Mouse (Mus musculus): ENCODE measurements around the gene Naaladl1. TPM values are rescaled to one million over a fixed set of nuclear protein-coding genes. Genes with fewer than 3 reads are reported as not detected.

The Naaladl1 gene
- polyA plus RNA-seq, 1 experiment from 2014 or later, result 0.53 TPM

DNA sequence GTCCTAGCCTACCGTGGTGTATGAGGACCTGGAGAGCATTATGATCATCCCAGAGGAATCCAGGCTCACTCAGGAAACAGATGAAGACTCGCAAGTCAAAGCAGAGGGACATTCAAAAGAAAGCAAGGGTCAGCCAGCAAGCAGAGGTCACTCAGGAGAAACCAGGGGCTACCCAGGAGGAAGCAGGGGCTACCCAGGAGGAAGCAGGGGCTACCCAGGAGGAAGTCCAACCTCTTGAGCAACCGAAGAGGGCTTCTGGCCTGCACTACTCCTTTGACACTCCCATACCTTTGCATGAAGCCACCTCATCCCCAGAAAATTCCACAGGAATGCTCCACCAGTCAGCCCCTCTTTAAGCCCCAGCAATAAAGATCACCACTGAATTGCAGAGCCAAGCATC is 7.7 kb upstream of the Naaladl1 start:
- 90% methylated on average over 3 of the region's 3 CpGs for WGBS
- no peaks in the 10 kb centered on the region for H3K4me1 ChIP-seq (ENCODE audit: control insufficient read depth, insufficient read depth, low read length)
- ATAC-seq (ENCODE audit: insufficient read depth, low FRiP score, low TSS enrichment) (no peak), DNase-seq (ENCODE audit: low spot score) (no peak)
- H3K27ac ChIP-seq (ENCODE audit: low read depth, low read length), result no peak overlapping the region
- no peak overlapping the region for H3K4me3 ChIP-seq (ENCODE audit: low read depth, low read length)
- H3K27me3 ChIP-seq (ENCODE audit: control insufficient read depth, insufficient read depth, low read length), result no peaks in the 10 kb centered on the region
- H3K4me2 ChIP-seq (ENCODE audit: low read depth), result no peak overlapping the region
- H3K9ac ChIP-seq (ENCODE audit: low read length), result no peak overlapping the region
- H3K9me3 ChIP-seq (ENCODE audit: control insufficient read depth, low read length), result no peaks in the 10 kb centered on the region
- peaks cover 4% of the 10 kb centered on the region for H3K36me3 ChIP-seq (ENCODE audit: control insufficient read depth, insufficient read depth, low read length)

DNA sequence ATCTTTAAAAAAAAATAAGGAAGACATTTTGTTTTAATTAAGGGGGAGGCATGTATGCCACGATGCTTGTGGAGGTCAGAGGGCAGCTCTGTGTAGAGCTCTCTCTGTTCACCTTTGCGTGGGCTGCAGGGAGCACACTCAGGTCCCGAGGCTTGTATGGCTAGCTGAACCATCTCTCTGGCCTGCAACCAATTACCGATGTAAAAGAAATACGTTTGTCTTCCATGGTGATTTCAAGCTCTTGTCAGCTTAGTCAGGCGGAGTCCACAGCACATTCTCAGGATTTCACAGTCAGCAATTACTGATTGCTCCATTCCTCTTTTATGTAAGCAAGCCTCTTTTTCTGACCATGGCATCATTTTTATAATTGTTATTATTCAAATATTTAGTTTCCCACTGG is 4.4 kb upstream of the Naaladl1 start:
- H3K27me3 ChIP-seq (ENCODE audit: control insufficient read depth, insufficient read depth, low read length), result no peaks in the 10 kb centered on the region
- DNase-seq (ENCODE audit: low spot score), result no peak
- H3K4me1 ChIP-seq (ENCODE audit: control insufficient read depth, insufficient read depth, low read length), result no peaks in the 10 kb centered on the region
- no peaks in the 10 kb centered on the region for H3K9me3 ChIP-seq (ENCODE audit: control insufficient read depth, low read length)
- H3K9ac ChIP-seq (ENCODE audit: low read length), result no peak overlapping the region
- H3K27ac ChIP-seq (ENCODE audit: low read depth, low read length), result no peak overlapping the region
- no peak overlapping the region for H3K4me3 ChIP-seq (ENCODE audit: low read depth, low read length)
- WGBS, result 62% methylated on average over 6 of the region's 6 CpGs
- no peak overlapping the region for H3K4me2 ChIP-seq (ENCODE audit: low read depth)
- ATAC-seq (ENCODE audit: insufficient read depth, low FRiP score, low TSS enrichment), result no peak
- H3K36me3 ChIP-seq (ENCODE audit: control insufficient read depth, insufficient read depth, low read length), result no peaks in the 10 kb centered on the region

DNA sequence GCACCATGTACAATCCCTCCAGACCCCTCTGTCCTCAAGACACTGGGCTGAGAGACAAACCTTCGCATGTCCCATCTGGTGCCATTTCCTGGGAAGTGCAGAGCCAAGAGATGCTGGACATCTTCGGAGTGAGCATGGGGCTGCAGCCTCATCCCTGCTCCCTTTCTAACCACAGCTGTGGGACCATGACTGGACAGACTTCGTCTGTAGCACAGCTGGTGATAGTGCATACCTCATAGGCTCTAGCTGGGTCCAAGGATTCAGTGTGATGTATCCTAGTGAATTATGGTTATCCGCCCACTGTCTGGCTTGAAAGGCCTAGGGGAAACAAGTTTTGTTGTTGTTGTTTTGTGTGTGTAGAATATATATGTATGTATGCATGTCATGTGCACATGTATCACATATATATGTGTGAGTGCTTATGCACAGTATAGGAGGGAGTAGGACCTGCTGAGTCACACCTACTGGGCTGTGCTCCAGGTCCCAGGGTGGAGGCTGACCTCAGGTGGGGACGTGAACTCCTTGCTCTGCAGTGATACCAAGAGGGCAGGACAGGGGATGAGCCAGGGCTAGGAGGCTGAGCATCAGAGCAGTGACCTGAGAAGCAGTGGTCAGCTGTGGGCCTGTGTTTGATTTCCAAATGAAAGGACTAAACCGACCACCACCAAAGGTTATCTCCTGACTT is 3.3 kb upstream of the Naaladl1 start:
- WGBS, result 76% methylated on average over 6 of the region's 6 CpGs
- Histone ChIP-seq H3K4me2 (ENCODE audit: low read depth) (no peak overlapping the region), H3K9ac (ENCODE audit: low read length) (no peak overlapping the region), H3K4me3 (ENCODE audit: low read depth, low read length) (no peak overlapping the region), H3K36me3 (ENCODE audit: control insufficient read depth, insufficient read depth, low read length) (no peaks in the 10 kb centered on the region), H3K9me3 (ENCODE audit: control insufficient read depth, low read length) (no peaks in the 10 kb centered on the region), H3K27ac (ENCODE audit: low read depth, low read length) (no peak overlapping the region), H3K27me3 (ENCODE audit: control insufficient read depth, insufficient read depth, low read length) (no peaks in the 10 kb centered on the region), H3K4me1 (ENCODE audit: control insufficient read depth, insufficient read depth, low read length) (no peaks in the 10 kb centered on the region)
- ATAC-seq (ENCODE audit: insufficient read depth, low FRiP score, low TSS enrichment) (no peak), DNase-seq (ENCODE audit: low spot score) (no peak)

DNA sequence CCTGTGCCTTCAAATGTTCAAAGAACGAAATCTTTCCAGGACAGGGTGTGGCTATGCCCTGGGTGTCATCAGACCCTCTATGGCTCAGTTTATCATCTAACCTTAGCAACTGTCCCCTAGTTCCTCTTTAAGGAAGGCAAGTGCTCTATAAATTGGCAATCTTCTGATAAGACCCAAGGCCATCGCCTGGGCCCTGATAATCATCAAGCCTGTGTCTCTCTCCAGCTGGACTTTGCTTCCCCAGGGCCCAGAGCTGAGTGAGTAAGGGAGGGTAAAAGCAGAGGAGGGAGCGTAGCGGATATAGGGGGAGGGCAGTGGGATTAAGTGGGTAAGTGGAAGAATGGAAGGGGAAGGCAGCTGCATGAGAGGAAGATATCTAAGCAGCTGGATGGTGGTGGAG is 1.1 kb upstream of the Naaladl1 start:
- H3K27me3 ChIP-seq (ENCODE audit: control insufficient read depth, insufficient read depth, low read length), result no peaks in the 10 kb centered on the region
- DNase-seq (ENCODE audit: low spot score), result no peak
- no peaks in the 10 kb centered on the region for H3K4me1 ChIP-seq (ENCODE audit: control insufficient read depth, insufficient read depth, low read length)
- no peak overlapping the region for H3K4me2 ChIP-seq (ENCODE audit: low read depth)
- no peaks in the 10 kb centered on the region for H3K9me3 ChIP-seq (ENCODE audit: control insufficient read depth, low read length)
- no peak overlapping the region for H3K4me3 ChIP-seq (ENCODE audit: low read depth, low read length)
- H3K27ac ChIP-seq (ENCODE audit: low read depth, low read length), result no peak overlapping the region
- WGBS, result 96% methylated on average over 4 of the region's 4 CpGs
- no peaks in the 10 kb centered on the region for H3K36me3 ChIP-seq (ENCODE audit: control insufficient read depth, insufficient read depth, low read length)
- no peak overlapping the region for H3K9ac ChIP-seq (ENCODE audit: low read length)
- no peak for ATAC-seq (ENCODE audit: insufficient read depth, low FRiP score, low TSS enrichment)

DNA sequence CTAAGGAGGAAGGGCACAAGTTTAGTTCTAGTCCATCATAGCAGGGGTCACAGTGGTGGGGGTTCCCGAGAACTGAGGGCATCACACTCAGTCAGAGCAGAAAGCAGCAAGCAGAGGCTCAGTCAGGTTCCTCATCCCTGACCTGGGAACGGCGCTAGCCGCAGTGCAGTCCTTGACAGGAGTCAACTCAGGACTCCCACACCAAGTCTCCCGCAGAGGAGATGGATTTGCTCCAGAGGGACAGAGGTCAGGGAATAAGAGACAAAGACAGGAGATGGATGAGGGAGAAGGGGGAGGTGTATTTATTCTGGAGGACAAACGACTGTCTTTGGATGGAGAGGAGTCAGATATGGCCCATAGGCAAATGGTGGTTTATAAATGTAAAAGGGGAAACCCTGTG is 7.5 kb downstream of the Naaladl1 start:
- Histone ChIP-seq H3K9ac (ENCODE audit: low read length) (no peak overlapping the region), H3K4me1 (ENCODE audit: control insufficient read depth, insufficient read depth, low read length) (peaks cover 7% of the 10 kb centered on the region; the same call in 1 of the 2 replicates), H3K4me2 (ENCODE audit: low read depth) (no peak overlapping the region), H3K9me3 (ENCODE audit: control insufficient read depth, low read length) (no peaks in the 10 kb centered on the region), H3K27me3 (ENCODE audit: control insufficient read depth, insufficient read depth, low read length) (no peaks in the 10 kb centered on the region), H3K4me3 (ENCODE audit: low read depth, low read length) (no peak overlapping the region), H3K36me3 (ENCODE audit: control insufficient read depth, insufficient read depth, low read length) (peaks cover 11% of the 10 kb centered on the region), H3K27ac (ENCODE audit: low read depth, low read length) (no peak overlapping the region)
- whole genome bisulfite sequencing, result 68% methylated on average over 6 of the region's 6 CpGs
- no peak for ATAC-seq (ENCODE audit: insufficient read depth, low FRiP score, low TSS enrichment)
- DNase-seq (ENCODE audit: low spot score), result no peak

DNA sequence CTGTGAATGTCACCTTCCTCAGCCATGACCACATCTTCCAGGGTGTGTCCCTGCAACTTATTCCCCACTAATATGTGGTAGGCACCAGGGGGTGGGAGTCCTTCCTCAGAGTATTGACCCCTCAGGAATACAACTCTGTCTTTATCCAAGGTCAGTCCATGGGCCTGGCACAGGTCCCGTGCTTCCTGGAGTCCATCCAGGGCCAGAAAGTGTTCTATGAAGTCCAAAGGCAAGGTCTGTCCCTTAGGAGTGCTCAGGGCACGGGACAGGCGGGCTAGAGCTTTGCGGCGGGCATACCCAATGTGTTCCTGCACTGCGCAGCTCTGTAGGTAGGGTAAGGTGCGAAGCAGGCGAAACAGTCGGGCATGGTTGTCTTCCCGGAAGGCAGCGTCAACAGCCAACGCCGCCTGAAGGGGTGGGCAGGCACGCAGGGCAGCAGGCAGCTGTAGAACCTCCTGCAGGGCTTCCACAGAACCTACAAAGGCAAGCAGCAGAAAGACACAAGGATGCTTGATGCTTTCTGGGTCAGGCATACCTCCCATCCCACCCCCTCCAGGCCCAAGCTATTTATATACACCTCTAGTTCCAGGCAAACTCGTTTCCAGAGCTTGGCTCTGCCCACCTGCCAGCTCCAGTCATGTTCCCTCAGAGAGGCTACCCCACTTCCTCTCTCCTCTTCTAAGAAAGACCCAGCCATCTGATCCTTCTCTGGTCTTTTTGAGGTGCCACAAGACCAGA is 10.7 kb downstream of the Naaladl1 start:
- DNase-seq (ENCODE audit: low spot score) (no peak), ATAC-seq (ENCODE audit: insufficient read depth, low FRiP score, low TSS enrichment) (no peak)
- Histone ChIP-seq H3K9me3 (ENCODE audit: control insufficient read depth, low read length) (no peaks in the 10 kb centered on the region), H3K4me1 (ENCODE audit: control insufficient read depth, insufficient read depth, low read length) (peaks cover 7% of the 10 kb centered on the region; the same call in 1 of the 2 replicates), H3K27me3 (ENCODE audit: control insufficient read depth, insufficient read depth, low read length) (no peaks in the 10 kb centered on the region), H3K4me3 (ENCODE audit: low read depth, low read length) (no peak overlapping the region), H3K27ac (ENCODE audit: low read depth, low read length) (no peak overlapping the region), H3K36me3 (ENCODE audit: control insufficient read depth, insufficient read depth, low read length) (peaks cover 11% of the 10 kb centered on the region), H3K4me2 (ENCODE audit: low read depth) (0 out of 2 replicates have a peak overlapping the region, but pooled peaks have one; percentile 0), H3K9ac (ENCODE audit: low read length) (peak overlapping the region; percentile 6; the same call in 1 of the 2 replicates)
- WGBS, result 93% methylated on average over 15 of the region's 15 CpGs

DNA sequence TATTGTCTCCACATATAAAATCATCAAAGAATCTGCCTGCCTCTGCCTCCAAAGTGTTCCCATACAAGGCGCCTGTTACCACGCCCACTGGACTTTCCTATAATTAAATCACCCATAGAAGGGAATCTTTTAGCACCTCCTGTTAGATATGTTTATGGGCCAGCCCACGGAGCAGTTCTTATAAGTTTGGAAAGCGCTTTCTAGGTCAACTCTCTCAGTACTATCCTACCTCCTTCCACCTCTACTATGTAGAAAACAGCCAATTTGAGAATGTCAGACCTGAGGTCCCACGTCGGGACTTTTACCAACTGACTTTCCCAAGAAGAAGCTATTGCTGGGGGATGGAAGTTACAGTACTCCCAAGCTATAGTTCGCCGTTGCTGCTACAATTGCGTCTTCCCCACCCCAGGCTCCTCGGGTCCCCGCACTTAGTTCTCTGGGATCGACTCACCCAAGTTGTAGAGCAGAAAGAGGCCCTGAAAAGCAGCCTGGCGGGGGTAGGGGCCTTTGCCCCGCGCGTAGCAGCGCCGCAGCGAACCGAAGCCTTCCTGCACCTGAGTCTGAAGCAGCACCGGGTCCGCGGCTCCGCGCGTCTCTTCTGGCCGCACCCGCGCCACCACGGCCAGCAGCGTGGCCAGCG is 11.9 kb downstream of the Naaladl1 start:
- H3K27ac ChIP-seq (ENCODE audit: low read depth, low read length), result peak overlapping the region; percentile 94
- DNase-seq (ENCODE audit: low spot score), result no peak
- peak overlapping the region; percentile 92 for H3K4me2 ChIP-seq (ENCODE audit: low read depth)
- no peak; the same call in 1 of the 2 replicates for ATAC-seq (ENCODE audit: insufficient read depth, low FRiP score, low TSS enrichment)
- H3K36me3 ChIP-seq (ENCODE audit: control insufficient read depth, insufficient read depth, low read length), result peaks cover 11% of the 10 kb centered on the region
- H3K9me3 ChIP-seq (ENCODE audit: control insufficient read depth, low read length), result no peaks in the 10 kb centered on the region
- H3K4me3 ChIP-seq (ENCODE audit: low read depth, low read length), result peak overlapping the region; percentile 81
- H3K4me1 ChIP-seq (ENCODE audit: control insufficient read depth, insufficient read depth, low read length), result peaks cover 7% of the 10 kb centered on the region; the same call in 1 of the 2 replicates
- 6% methylated on average over 32 of the region's 32 CpGs for WGBS
- H3K27me3 ChIP-seq (ENCODE audit: control insufficient read depth, insufficient read depth, low read length), result no peaks in the 10 kb centered on the region
- H3K9ac ChIP-seq (ENCODE audit: low read length), result peak overlapping the region; percentile 87

DNA sequence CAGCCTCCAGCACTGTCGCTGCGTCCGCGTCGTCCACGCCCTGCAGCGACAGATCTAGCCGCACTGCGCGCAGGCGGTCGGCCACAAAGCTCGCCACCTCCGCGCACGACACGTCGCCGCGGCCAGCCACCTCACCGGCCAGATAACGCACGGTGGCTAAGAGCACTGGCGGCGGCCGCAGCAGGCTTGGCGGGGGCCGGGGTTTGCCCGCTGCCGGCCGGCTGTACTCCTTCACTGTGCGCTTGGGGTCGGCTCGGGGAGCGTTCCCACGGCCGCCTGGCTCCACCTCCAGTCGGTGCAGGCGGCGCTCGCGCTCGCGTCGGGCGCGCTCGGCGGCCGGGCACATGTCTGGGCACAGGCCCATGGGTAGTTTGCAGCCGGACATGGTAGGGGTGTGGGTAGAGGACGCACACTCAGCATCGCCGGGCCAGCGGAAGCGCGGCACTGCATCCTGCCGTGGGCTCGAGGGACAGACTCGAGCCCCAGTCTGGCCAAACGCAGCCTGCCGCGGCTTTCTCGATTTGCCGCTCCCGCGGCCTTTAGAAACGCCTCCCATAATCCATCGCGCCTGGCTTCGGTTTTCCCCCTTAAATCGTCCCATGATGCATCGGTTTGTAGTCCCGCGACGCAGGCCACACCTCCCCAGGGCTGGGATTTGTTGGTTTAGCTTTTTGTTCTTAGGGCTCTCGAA is 12.5 kb downstream of the Naaladl1 start, which contains the start of gene Sac3d1:
Sac3d1 (minus strand) TSS at position 665 of the 691 bp plus-strand sequence.
- Histone ChIP-seq H3K27ac (ENCODE audit: low read depth, low read length) (peak within 1 kb of the TSS; percentile 94), H3K9ac (ENCODE audit: low read length) (peak within 1 kb of the TSS; percentile 87), H3K4me3 (ENCODE audit: low read depth, low read length) (peak within 1 kb of the TSS; percentile 81), H3K36me3 (ENCODE audit: control insufficient read depth, insufficient read depth, low read length) (peaks cover 11% of the 10 kb centered on the region), H3K27me3 (ENCODE audit: control insufficient read depth, insufficient read depth, low read length) (no peaks in the 10 kb centered on the region), H3K4me2 (ENCODE audit: low read depth) (peak within 1 kb of the TSS; percentile 92), H3K9me3 (ENCODE audit: control insufficient read depth, low read length) (no peaks in the 10 kb centered on the region), H3K4me1 (ENCODE audit: control insufficient read depth, insufficient read depth, low read length) (peaks cover 7% of the 10 kb centered on the region; the same call in 1 of the 2 replicates)
- ATAC-seq (ENCODE audit: insufficient read depth, low FRiP score, low TSS enrichment) (peak; percentile 88), DNase-seq (ENCODE audit: low spot score) (peak; percentile 94)
- WGBS, result under 1% methylated on average over 77 of the region's 77 CpGs

All from neural tube, embryonic 11.5 days (tissue).